Mouse (Mus musculus): ENCODE results near the gene Ephb2.

The Ephb2 gene

GRCm38 (mm10) chr4:136835621-136836386 is at the start of gene Ephb2:
TSS of gene Ephb2 (minus strand) at chr4:136835988.
- DNase-seq (ENCODE audit: low spot score in 2 of 2) = peak in 1 of 2 experiments; percentile 69

- no peak for DNase-seq (ENCODE audit: low spot score in 2 of 2)
Observed at GRCm38 (mm10) chr4:136878601-136879000, 42.8 kb upstream of the Ephb2 start.

- DNase-seq (ENCODE audit: low spot score in 2 of 2) = no peak
Observed at GRCm38 (mm10) chr4:136878171-136878570, 42.4 kb upstream of the Ephb2 start.

- DNase-seq (ENCODE audit: low spot score in 2 of 2) = peak in 1 of 2 experiments; percentile 43
Observed at GRCm38 (mm10) chr4:136876971-136877370, 41.2 kb upstream of the Ephb2 start.

- no peak for DNase-seq (ENCODE audit: low spot score in 2 of 2)
Observed at GRCm38 (mm10) chr4:136875012-136875411, 39.2 kb upstream of the Ephb2 start.

- DNase-seq (ENCODE audit: low spot score in 2 of 2) = no peak
Observed at GRCm38 (mm10) chr4:136868371-136868770, 32.6 kb upstream of the Ephb2 start.

- no peak for DNase-seq (ENCODE audit: low spot score in 2 of 2)
Observed at GRCm38 (mm10) chr4:136867690-136868345, 32.0 kb upstream of the Ephb2 start.

GRCm38 (mm10) chr4:136865531-136865930 is 29.7 kb upstream of the Ephb2 start:
- no peak for DNase-seq (ENCODE audit: low spot score in 2 of 2)

- DNase-seq (ENCODE audit: low spot score in 2 of 2) = no peak
Observed at GRCm38 (mm10) chr4:136864751-136865470, 29.1 kb upstream of the Ephb2 start.

GRCm38 (mm10) chr4:136863517-136863916 is 27.7 kb upstream of the Ephb2 start:
- no peak for DNase-seq (ENCODE audit: low spot score in 2 of 2)

GRCm38 (mm10) chr4:136862411-136862810 is 26.6 kb upstream of the Ephb2 start:
- no peak for DNase-seq (ENCODE audit: low spot score in 2 of 2)

- DNase-seq (ENCODE audit: low spot score in 2 of 2) = no peak
Observed at GRCm38 (mm10) chr4:136861806-136862205, 26.0 kb upstream of the Ephb2 start.

- DNase-seq (ENCODE audit: low spot score in 2 of 2) = no peak
Observed at GRCm38 (mm10) chr4:136860022-136860421, 24.2 kb upstream of the Ephb2 start.

GRCm38 (mm10) chr4:136855081-136855480 is 19.3 kb upstream of the Ephb2 start:
- peak in 1 of 2 experiments; percentile 48 for DNase-seq (ENCODE audit: low spot score in 2 of 2)

GRCm38 (mm10) chr4:136852989-136853388 is 17.2 kb upstream of the Ephb2 start:
- no peak for DNase-seq (ENCODE audit: low spot score in 2 of 2)

GRCm38 (mm10) chr4:136852119-136852518 is 16.3 kb upstream of the Ephb2 start:
- DNase-seq (ENCODE audit: low spot score in 2 of 2) = no peak

- peak in 1 of 2 experiments; percentile 32 for DNase-seq (ENCODE audit: low spot score in 2 of 2)
Observed at GRCm38 (mm10) chr4:136848565-136848964, 12.8 kb upstream of the Ephb2 start.

- no peak for DNase-seq (ENCODE audit: low spot score in 2 of 2)
Observed at GRCm38 (mm10) chr4:136847166-136847565, 11.4 kb upstream of the Ephb2 start.

- no peak for DNase-seq (ENCODE audit: low spot score in 2 of 2)
Observed at GRCm38 (mm10) chr4:136842802-136843201, 7.0 kb upstream of the Ephb2 start.

GRCm38 (mm10) chr4:136842033-136842432 is 6.2 kb upstream of the Ephb2 start:
- no peak for DNase-seq (ENCODE audit: low spot score in 2 of 2)

- DNase-seq (ENCODE audit: low spot score in 2 of 2) = peak; percentile 25 to 87
Observed at GRCm38 (mm10) chr4:136841056-136841455, 5.3 kb upstream of the Ephb2 start.

GRCm38 (mm10) chr4:136838462-136838861 is 2.7 kb upstream of the Ephb2 start:
- DNase-seq (ENCODE audit: low spot score in 2 of 2) = no peak
